Mouse (Mus musculus) adrenal gland, postnatal 10 days (tissue): ENCODE data around the gene Grik1. TPM values are rescaled to one million over a fixed set of nuclear protein-coding genes. Genes with fewer than 3 reads are reported as not detected.

ENCODE experiments used
- DNase-seq: peaks from one replicate; pipeline ENCODE4 v3.0.0; 2021; ENCODE audit warnings: mixed read lengths
- long read RNA-seq, 2 experiments: library from polyadenylated mRNA; stranded (forward); transcript quantifications; one replicate each; pipeline ENCODE4 v2.0.0; 2021
- total RNA-seq, 2 experiments: library from RNA; stranded (reverse); gene quantifications; 2 replicates each; pipeline ENCODE4 v1.2.3; 2021

The Grik1 gene
- total RNA-seq: under 1 TPM; 0.15 to 0.33 TPM
- long read RNA-seq, experiment 1: 0 reads
- long read RNA-seq, experiment 2, partial matches to known transcripts: 0 of 1 reads
- long read RNA-seq, experiment 2, other reads (novel, unspliced or antisense): 1 of 1 reads

DNA sequence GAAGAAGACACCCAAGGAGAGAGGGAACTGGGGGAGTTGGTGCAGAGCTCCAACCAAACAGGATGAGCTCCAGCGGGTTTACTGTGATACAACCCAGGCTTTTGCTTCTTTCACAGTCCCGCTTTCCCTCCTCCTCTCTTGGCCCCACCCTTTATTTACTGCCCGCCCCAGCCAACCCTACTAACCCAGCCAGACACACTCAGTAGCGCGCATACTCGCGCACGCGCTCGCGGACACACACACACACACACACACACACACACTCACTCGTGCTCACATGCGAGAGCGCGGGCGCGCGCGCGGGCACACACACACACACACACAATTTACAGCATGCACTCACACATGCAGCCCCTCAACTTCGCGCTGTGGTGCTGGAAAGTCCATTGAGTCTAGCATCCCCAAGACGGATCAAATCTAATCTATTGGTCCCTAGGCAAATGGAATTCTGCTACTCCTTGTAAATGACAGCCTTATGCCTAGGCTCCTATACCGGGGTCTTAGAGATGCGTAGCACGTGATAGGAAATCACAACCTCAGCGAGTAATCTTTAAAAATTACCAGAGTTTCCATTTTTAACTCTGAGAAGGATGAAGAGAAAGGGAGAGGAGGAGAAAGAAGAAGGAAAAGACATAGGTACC is at the start of gene Grik1:
TSS of gene Grik1 (minus strand) at position 134 of the 641 bp plus-strand sequence.
- peak; percentile 20 for DNase-seq

DNA sequence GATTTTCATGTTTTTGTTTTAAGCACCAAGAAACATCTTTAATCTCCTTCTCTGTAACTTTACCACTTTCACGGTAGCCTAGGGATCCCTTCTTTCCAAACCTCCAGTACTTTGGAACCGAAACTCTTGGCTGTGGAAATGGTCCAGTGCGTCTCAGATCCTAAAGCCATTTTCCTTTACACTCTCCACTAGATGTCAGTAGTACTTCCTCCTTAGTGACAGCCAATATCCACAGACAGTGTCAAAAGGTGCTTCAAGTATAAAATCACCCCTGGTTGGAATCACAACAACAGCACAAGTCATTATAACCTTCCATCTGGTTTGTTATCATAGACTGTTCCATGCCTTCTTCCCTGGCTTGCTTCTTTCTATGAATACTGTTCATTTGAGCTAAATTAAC is 4.1 kb upstream of the Grik1 start:
- DNase-seq: no peak

DNA sequence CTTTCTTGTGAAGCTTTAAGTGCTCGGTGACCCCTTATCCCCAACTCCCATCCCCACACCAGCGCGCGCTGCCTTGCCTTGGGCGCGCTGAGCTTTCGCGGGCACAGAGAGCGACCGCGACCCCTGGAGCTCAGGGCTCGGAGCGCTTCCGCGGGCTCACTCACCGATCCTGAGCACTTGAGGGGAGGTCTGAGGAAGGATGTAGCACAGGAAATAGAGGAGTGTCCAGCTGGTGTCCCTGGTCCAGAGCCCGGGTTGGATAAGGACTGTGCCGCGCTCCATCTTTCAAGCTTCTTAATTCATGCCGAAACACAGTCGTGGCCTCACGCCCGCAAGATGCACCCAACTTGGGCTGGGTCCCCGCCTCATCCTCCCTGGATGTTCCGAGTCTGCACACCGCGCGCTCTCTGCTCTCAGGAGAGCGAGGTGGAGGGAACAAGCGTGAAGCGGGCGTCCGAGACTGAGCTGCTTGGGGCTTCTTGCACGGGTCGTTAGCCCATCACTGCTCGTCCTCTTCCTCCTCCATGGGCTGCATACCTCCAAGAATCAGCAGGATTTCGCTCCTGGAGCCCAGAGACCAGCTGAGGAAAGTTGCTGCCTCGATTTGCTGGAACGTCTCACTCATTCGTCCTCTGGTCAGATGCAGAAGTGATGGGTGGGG is 514 bp downstream of the Grik1 start:
- DNase-seq: no peak

DNA sequence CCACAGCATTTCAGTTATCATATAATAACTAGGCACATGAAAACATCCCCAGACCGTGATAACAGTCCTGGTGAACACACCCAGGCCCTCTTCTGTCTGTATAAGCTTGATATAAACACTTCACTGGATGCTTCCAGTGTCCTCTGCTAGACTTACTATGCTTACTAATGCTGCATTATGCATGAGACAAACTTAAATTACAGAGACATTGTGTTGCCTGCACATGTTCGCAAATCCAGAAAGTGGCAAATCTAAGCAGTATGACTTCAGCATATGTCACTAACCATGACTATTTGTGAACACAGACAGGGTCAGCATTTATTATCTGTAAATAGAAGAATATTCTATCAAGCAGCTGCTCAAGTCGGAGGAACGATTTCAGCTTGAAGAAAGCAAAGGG is 31.7 kb downstream of the Grik1 start:
- DNase-seq: no peak

DNA sequence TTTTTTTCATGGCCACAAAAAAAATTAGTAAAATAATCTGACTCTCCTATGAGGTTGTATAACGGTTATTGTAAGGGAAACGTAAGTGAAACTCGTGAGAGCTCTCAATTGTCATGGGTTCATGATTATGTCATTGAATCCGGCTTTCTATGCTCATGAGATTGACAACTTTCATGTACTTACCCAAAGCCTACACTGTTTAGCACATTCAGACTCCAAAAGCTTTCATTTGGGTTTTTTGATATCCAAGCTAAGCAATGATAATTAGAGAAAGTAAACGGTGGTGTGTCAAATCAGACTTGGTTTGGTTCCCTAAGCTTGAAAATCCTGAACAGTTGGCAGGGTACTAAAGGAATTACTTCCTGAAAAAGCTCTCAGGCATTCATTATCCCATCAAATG is 33.0 kb downstream of the Grik1 start:
- no peak for DNase-seq

DNA sequence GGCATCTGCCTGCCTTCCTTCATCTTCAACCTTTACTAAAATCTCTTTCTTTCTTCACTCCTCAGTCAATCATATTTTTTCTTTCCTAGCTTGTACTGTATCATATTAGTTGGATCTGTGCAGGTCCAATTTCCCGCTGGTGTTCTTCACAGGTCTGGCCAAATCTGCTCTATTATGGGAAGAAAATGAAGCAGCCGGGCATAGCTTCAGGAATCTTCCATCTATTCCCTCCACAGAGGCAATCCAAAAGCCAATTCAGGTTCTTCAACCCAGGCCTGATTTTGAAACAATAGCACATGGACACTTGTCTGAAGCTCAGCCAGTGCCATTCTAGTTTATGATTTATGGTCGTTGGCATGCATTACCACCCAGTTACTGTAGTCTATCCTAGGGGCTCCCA is 34.0 kb downstream of the Grik1 start:
- DNase-seq: no peak

DNA sequence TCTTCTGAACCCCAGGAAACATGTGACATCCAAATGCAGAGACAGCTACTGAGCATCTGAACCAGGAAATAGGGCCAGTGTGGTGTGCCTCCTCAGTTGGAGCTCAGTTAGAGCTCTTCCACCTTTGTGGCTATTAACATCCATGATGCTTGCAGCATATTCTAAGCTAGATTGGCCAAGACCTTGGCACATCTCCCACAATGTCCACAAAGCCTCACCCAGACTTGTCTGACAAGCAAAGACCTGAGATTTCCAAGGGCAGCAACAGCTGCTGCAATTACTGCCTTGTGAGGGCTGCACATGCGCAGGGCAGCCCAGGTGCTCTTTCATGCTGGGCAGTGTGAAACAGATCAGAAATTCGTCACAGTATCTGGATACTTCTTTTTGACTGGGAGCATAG is 37.4 kb downstream of the Grik1 start:
- peak; percentile 9 for DNase-seq

DNA sequence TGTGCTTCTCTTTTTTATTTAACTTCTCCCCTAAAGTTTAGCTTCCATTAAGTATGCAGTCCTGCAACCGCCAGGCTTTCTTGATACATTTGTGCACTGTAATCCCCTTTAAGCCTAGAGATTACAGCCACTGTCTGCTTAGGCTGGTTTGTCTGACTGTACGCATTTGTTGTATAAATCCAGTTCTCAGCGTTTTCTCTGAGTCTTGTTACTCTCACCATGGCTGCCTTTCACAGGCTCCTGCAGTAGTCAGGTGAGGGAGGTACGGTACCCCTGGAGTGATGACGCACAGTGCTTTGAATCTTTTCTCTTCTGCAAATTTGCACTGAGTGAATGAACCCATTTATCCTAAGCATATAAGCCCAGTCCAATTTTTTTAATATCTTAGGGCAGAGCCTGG is 39.0 kb downstream of the Grik1 start:
- no peak for DNase-seq

DNA sequence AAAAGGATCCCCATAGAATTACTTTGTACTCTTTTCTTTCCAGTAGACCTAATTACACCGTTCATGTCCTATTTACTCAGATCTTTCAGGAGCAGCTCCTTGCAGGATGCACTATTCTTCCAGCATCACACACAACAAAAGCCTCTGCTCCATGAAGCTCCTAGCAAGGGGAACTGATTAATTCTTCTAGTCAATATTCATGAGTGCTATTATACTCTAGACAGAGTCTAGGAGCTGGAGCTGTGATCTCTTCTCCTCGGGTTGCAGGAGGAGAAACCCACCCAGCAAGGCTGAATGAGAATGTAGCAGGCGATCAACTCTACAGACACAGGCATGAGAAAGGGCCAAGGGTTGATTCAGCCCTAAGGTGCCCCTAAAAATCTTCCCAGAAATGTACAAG is 40.2 kb downstream of the Grik1 start:
- DNase-seq: no peak

DNA sequence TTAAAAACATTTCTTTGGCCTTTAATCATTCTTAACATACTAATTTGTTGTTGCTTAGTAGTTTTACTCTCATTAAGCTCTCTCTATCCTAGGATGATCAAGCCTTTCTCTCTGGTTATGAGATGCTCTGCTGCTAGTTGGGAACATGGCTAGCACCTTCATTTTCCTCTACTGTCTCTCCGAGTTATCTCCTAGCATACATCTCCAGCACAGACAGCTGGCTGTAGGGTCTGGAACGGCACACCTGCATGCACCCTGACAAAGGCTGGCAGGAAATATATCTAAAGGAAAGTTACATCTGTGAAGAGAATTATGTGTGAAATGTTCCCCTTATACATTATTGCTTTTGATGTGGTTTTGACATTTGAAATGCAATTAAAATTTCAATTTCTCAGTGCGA is 42.5 kb downstream of the Grik1 start:
- DNase-seq: no peak

DNA sequence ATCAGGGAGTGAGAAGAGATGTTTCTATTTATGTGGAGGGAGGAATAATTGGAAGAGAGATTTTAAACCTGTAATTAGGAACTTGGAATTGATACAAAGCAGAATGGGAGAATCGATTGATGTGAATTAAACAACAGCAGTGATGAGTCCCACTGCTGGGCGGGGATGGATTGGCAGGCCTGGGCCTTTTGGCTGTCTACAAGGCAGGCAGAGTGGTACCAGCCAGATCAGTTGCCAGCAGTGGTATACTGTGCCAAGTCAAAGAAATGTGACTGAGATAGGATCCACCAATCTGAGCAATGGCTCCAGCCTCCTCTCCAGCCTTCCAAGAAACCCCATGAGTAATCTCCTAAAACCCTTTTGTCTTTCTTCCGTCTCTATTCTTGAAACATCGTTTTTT is 45.4 kb downstream of the Grik1 start:
- DNase-seq: no peak

DNA sequence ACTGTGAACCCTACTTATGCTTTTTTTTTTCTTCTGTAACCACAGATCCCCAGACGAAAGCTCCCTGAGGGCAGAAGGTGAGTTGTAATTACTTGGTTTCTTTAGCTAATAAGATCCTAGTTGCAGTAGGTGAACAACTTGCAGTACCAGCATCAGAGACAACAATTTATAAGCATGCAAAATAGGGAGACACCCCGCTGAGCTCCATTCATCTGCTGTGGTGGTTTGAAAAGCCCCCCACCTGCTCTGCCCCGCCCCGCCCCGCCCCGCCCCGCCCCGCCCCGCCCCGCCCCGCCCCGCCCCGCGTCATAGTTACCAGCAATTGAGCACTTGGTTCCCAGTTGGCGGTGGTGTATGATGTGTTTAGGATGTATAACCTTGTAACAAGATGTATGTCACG is 64.4 kb downstream of the Grik1 start:
- no peak for DNase-seq

DNA sequence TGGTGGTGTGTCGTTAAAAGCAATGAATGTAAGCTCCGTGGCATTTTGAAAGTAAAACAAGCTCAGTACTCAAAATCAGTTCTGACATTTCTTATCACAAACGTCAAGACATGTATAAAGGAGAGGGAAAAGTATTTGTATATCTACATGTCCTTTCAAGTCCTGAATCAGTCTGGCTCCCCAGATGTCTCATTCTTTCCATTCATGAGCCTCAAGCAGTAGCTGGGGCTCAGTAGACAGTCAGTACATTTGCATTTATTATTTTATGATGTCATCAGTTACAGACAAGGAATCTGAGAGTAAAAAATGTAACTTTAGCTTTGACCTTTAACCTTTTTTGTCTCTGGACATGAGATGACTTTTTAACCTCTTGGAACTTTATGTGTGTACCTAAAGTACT is 68.1 kb downstream of the Grik1 start:
- DNase-seq: no peak

DNA sequence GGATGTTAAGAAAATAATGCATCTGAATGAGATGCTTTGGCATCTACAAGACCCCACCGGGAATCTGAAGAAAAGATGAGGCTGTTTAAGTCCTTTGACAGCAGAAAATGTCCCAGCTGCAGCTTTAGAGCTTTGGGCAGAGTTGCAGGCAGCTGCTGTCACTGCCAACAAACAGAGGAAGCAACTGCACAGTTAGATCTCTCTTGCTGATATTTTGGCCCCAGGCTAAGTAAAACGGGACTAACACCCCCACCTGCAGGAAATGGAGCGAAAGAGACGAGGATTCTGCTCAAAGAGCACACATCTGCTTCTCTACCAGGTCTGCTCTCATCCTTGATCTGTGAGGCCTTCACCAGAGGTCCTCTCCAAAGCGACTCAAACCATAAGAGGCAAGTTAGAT is 77.5 kb downstream of the Grik1 start:
- no peak for DNase-seq

DNA sequence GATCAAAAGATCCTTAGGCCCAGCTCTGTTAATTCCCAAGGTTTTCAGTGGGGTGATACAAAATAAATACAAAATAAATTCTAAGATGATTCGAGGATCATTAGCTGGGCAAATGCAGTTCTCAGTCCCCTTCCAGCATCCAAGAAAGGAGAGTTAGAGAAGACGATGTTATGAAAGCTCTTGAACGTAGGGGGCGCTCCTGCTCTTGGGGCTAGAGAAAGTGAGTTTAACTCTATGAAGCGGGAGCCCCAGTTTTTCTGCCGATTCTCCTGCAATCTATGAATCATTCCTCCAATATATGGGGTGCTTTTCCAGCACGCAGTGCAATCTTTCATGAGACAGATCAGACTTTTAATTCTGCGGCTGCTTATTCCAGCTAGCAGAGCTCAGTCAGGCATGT is 78.2 kb downstream of the Grik1 start:
- DNase-seq: peak; percentile 10

DNA sequence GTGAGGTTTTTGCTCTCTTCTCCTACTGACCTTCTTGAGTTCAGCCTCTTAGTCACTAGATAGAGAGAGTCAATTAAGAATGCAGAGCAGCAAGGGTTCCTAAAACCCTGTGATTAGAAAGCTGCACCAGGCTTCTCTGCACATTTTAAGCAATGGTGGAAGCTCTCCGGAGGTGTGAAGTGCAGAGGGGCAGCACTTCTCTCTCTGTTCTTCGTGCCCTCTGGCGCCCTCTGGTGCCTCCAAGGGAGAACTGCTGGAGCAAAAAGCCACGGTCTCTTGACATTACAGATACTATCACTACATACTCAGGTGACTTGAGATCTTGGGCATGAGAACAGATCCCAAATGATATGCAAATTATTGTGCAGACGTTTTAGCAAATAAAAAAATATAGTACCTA is 85.7 kb downstream of the Grik1 start:
- DNase-seq: peak; percentile 83

DNA sequence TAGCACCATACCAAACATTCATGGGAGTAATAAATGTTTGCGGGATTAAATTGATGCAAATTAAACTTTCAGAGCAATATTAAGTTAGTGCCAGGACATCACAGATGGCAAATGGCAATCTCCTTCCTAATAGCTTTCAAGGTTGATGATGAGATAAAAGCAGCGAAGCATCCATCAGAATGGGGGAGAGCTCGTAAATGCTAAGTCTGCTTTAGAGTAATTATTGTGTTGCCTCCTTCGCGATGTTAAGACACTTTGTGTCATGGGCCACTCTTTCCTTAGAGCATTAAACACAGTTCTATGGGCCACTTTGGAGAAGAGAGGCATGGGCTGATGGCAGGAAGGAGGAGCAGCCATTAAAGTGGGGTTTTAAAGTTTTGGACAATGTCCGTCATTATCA is 86.1 kb downstream of the Grik1 start:
- DNase-seq: no peak

DNA sequence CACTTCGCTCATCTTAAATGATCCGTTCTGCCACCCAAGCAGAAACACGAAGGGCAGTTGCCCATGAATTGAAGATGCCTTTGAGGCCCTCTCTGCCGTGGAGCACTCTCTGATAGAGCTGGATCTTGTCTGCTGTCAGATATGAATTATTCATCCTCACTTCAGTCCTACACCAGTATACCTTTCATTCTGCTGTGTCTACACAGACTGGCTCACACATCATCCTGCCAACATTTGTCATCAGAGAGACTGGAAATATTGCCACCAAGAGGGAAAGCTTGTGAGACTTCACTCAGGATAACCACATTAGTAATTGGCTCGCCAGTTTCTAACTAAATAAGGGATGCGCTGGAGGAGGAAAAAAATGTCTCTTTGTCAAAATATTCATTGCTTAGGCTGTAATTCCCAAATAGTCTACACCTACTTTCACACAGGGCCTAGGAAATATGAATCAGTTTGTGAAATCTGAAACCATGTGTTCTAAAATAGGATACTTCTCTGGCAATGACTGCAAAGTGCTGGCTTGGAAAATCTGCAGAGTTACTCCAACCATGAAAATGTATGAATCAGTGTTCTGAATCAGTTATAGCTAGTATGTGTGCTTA is 102.5 kb downstream of the Grik1 start:
- DNase-seq: no peak

DNA sequence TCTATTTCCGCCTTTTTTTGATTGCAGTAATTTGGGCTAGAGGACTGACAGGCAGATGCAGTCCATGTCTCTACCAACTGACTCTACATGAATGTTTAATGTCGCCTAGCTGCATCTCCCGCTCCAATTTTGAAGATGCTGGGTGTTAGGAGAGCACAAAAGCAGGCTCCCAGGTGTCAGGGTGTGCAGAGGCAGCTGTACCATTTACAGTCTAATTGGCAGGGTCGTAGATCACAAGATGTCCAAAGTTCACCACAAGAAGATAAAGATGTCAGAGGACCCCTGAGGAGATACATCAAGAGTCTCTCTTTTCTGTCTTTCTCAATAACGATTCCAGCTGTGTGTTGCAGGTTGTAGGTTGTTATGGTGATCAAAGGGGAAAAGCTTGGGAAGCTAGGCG is 111.3 kb downstream of the Grik1 start:
- DNase-seq: no peak

DNA sequence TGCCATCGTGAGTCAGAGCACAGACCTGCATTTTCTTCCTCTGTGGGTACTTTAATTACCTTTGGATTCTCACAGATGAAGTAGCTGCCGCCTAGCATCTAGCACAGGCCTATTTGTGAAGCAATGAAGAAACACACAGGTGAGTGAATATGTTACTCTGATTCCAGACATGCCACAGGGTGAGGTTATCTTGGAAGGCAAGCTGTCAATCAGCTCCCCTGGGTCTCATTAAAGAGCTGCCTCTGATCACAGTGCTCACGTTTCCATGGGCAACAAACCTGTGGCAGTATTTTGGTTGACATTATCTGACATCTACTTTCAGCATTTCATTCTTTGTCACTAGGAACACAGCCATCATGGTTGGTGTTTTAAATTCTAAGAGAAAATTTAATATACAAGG is 112.7 kb downstream of the Grik1 start:
- no peak for DNase-seq

DNA sequence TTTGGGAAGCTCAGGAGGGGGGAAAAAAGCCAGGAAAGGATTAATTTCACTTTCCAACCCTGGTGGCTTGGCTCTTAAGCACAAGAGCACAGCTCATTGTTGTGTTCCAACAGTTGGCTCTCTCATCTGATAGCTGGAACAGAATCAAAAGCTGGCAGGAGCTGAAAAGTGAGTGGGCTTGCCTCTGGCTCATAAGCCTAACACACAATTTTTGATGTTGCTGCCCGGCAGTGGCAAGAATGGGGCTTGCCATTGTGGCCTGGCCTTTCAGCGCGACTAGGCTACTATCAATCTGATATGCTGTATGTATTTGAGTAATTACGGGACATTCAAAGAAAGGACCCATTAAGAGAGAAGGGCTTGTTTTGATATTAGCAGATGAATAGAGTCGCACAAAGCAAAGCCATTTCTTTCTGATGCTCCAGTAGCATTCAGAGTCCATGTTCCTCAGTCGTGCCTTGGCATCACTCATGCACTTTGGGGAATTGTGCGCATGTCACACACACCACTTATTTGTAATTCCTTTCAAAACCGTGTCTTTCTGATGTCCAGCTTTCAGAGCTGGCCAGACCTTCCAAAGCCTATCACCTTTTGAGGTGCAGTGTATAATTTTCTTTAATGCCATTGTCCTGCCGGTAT is 115.9 kb downstream of the Grik1 start:
- DNase-seq: no peak

DNA sequence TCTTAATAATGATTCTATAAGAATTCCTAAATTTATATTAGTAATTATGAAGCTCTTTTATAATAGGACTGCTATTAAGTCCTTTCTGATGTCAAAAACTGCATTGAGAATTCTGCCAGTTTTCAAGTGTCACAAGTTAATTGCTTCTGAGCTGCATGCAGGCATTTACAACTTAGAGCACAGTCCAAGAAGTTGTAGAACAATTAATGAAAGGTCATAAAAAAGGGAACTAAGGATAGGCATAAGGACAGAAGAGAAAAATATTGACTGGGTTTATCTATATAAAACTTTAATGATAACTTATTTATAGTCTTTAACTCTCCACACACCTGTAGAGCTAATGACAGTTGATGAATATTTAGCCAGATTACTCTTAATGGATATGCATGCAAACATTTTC is 123.5 kb downstream of the Grik1 start:
- DNase-seq: no peak

DNA sequence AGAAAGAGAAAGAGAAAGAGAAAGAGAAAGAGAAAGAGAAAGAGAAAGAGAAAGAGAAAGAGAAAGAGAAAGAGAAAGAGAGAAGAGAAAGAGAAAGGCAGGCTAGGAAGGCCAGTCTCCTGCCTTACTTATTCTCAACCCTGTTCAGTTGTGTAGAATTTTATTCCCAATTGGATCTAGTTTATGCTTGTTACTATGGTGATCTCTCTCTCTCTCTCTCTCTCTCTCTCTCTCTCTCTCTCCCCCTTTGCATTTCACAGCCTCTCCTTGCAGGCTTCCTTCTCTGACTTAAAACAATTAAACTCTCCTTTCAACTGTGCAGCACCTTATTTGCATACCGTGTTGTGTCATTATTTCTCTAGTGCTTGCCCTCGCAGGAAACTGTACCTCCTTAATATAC is 147.5 kb downstream of the Grik1 start:
- no peak for DNase-seq
